Mouse (Mus musculus) liver, embryonic 15.5 days (tissue): ENCODE measurements around the gene Cd40. TPM values are rescaled to one million over a fixed set of nuclear protein-coding genes. Genes with fewer than 3 reads are reported as not detected.

Experiments used
- ATAC-seq: fragments of 200-750 bp; cut with Nextera tagmentation; 2 replicates; pipeline ENCODE4 v1.8.0; 2017; ENCODE audit warnings: moderate number of reproducible peaks, mild to moderate bottlenecking, moderate library complexity; ENCODE audit not compliant: insufficient read depth
- H3K27ac ChIP-seq: fragments of 300-500 bp; sonication (generic); replicated peaks from 2 replicates; pipeline ENCODE4 v1.5.1; 2015; ENCODE audit warnings: mild to moderate bottlenecking, inconsistent platforms
- H3K27me3 ChIP-seq: fragments of 300-500 bp; sonication (generic); 2 replicates; pipeline ENCODE4 v1.6.1; 2015; ENCODE audit warnings: mild to moderate bottlenecking, inconsistent platforms
- H3K36me3 ChIP-seq: fragments of 300-500 bp; sonication (generic); replicated peaks from 2 replicates; pipeline ENCODE4 v1.6.1; 2015; ENCODE audit warnings: moderate library complexity, mild to moderate bottlenecking, inconsistent platforms
- H3K4me1 ChIP-seq: fragments of 300-500 bp; sonication (generic); replicated peaks from 2 replicates; pipeline ENCODE4 v1.6.1; 2015; ENCODE audit warnings: inconsistent platforms
- H3K4me2 ChIP-seq: fragments of 300-500 bp; sonication (generic); 2 replicates; pipeline ENCODE4 v1.6.1; 2015; ENCODE audit warnings: moderate library complexity, mild to moderate bottlenecking, inconsistent platforms
- H3K4me3 ChIP-seq: fragments of 300-500 bp; sonication (generic); replicated peaks from 2 replicates; pipeline ENCODE4 v1.5.1; 2015; ENCODE audit warnings: mild to moderate bottlenecking, inconsistent platforms
- H3K9ac ChIP-seq: fragments of 300-500 bp; sonication (generic); 2 replicates; pipeline ENCODE4 v1.6.1; 2015; ENCODE audit warnings: moderate library complexity, mild to moderate bottlenecking, inconsistent platforms
- H3K9me3 ChIP-seq: fragments of 300-500 bp; sonication (generic); replicated peaks from 2 replicates; pipeline ENCODE4 v1.6.1; 2016; ENCODE audit warnings: inconsistent platforms
- WGBS: fragments of 180-500 bp; shearing (Covaris S2); methylation state at CpG from one replicate; pipeline ENCODE4 v1.1.7; 2015; ENCODE audit warnings: mixed read lengths; ENCODE audit not compliant: insufficient replicate concordance; 5-methylcytosine and 5-hydroxymethylcytosine counted together
- polyA plus RNA-seq: library from polyadenylated mRNA; unstranded; fragments of >200 nt; fragmentation: Nextera tagmentation; extraction: Ambion mirVana; gene quantifications from 2 replicates; pipeline ENCODE4 v1.2.1, GENCODE M21; 2015

Cd40 gene
- polyA plus RNA-seq, 1 experiment from 2014 or later, result 3.5 TPM

DNA sequence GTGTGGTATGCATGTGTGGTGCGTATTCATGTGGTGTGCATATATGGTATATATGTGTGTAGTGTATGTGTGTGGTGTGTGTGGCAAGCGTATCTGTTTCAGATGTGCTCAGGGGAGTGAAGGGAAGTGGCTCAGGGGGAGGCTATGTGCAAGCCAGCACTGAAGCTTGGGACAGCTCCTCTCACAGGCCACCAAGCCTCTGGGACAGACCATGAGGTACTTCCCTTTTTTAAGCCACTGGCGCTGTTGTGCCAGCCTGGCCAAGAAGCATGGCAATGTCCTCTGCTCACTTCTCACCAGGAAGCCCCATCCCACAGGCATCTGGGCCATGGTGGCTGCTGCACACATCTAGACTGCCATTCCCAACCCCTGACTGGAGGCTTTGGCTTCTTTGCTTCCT is 47.5 kb downstream of the Cd40 start:
- H3K27me3 ChIP-seq, result peaks cover 36% of the 10 kb centered on the region
- no peak overlapping the region for H3K9ac ChIP-seq
- no peaks in the 10 kb centered on the region for H3K9me3 ChIP-seq
- no peaks in the 10 kb centered on the region for H3K4me1 ChIP-seq
- no peak for ATAC-seq
- H3K4me2 ChIP-seq, result no peak overlapping the region
- no peak overlapping the region for H3K4me3 ChIP-seq
- WGBS, result 33% methylated on average over 3 of the region's 3 CpGs
- H3K27ac ChIP-seq, result no peak overlapping the region
- H3K36me3 ChIP-seq, result no peaks in the 10 kb centered on the region

DNA sequence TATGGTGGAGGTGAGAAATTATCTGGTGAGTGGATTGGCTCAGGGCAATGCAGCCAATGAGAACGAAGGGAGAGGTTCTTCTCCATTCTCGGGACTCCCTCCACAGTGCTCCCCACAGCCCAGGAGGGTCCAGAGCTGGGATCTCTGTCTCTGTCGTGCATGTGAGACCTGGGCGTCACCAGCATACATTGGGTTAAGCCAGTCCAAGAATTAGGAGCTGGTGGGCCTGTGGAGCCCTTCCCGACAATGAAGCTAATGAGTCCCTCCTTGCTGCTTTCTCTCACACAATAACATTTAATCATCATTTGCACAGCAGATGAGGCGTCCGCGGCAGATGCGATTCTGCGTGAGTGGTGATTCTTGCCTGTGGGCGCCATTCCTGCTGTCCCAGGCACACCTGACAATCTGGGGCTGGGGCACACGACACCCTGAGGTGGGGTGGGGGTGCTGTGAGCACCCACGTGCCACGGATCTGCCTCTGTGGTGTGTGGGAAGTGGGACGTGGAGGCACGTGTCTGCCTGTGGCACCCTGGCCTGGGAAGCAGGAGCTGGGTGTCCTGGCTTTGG is 50.2 kb downstream of the Cd40 start:
- Histone ChIP-seq H3K36me3 (no peaks in the 10 kb centered on the region), H3K27me3 (peaks cover 58% of the 10 kb centered on the region), H3K4me3 (no peak overlapping the region), H3K9me3 (no peaks in the 10 kb centered on the region), H3K4me2 (no peak overlapping the region), H3K9ac (no peak overlapping the region), H3K27ac (no peak overlapping the region), H3K4me1 (no peaks in the 10 kb centered on the region)
- no peak for ATAC-seq
- 58% methylated on average over 16 of the region's 16 CpGs for WGBS

DNA sequence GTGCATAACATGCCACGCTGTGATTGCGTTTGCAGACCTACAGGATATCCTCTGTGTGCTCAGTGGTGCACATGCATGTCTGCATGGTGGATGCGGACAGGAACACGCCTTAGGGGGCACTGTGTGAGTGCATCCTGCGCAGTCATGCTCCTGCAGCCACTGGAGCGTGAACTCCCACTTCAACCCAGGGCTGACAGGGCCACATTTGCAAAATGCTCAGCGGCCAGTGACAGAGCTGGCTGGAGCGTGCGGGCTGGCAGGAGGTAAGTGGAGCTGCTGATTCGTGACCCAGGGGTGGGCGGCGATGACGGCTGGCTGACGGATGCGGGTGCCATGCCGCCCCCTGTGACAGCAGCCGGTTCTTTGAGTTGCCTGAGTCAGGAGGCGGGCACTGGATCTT is 51.2 kb downstream of the Cd40 start:
- WGBS, result 31% methylated on average over 18 of the region's 18 CpGs
- no peak overlapping the region for H3K9ac ChIP-seq
- no peaks in the 10 kb centered on the region for H3K4me1 ChIP-seq
- no peak overlapping the region for H3K27ac ChIP-seq
- no peak overlapping the region for H3K4me2 ChIP-seq
- ATAC-seq, result no peak
- H3K4me3 ChIP-seq, result no peak overlapping the region
- no peaks in the 10 kb centered on the region for H3K36me3 ChIP-seq
- no peaks in the 10 kb centered on the region for H3K9me3 ChIP-seq
- H3K27me3 ChIP-seq, result peaks cover 68% of the 10 kb centered on the region

DNA sequence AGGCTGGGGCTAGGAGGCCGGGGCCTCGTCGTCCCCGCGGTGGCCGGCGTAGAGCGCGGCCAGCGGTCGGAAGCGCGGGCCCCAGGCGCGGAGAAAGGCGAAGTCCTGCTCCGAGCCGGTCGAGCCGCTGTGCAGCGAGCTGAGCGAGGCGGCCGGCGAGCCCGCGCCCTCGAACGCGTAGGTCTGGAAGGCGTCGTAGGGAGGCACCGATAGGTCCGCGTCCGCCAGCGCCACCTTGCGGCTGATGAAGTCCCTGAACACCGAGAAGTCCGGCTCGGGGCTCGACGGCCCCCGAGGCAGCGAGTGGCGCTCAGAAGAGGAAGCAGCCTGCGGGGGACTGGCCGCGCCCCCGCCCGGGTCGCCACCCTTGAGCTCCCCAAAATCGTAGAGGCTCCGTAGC is 56.7 kb downstream of the Cd40 start:
- Histone ChIP-seq H3K27me3 (peaks cover 93% of the 10 kb centered on the region), H3K9me3 (no peaks in the 10 kb centered on the region), H3K27ac (no peak overlapping the region), H3K4me1 (no peaks in the 10 kb centered on the region), H3K36me3 (no peaks in the 10 kb centered on the region), H3K4me3 (no peak overlapping the region), H3K4me2 (no peak overlapping the region; the same call in 1 of the 2 replicates), H3K9ac (no peak overlapping the region)
- under 1% methylated on average over 54 of the region's 54 CpGs for WGBS
- ATAC-seq, result no peak; the same call in 1 of the 2 replicates

DNA sequence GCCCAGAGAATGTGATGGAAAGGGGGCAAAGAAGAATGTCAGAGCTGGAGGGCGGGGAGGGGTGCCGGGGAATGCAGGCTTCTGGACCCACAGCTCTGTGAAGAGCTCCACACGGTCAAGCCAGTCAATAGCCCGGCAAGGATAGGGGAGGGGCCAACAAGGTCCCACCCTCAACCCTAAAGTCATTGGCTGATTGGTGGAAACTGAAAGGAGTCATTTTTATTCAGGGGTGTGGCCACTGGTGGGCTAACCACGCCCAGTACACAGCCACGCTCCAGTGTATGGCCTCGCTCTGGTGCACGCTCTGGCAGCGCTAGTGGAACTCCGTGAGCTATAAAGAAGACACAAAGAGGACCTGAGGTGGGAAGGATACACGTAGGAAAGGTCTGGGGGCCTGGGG is 58.3 kb downstream of the Cd40 start:
- Histone ChIP-seq H3K9ac (no peak overlapping the region), H3K27me3 (peaks cover 96% of the 10 kb centered on the region), H3K4me2 (no peak overlapping the region), H3K27ac (no peak overlapping the region), H3K36me3 (no peaks in the 10 kb centered on the region), H3K4me1 (no peaks in the 10 kb centered on the region), H3K4me3 (no peak overlapping the region), H3K9me3 (no peaks in the 10 kb centered on the region)
- no peak for ATAC-seq
- 15% methylated on average over 11 of the region's 11 CpGs for WGBS

DNA sequence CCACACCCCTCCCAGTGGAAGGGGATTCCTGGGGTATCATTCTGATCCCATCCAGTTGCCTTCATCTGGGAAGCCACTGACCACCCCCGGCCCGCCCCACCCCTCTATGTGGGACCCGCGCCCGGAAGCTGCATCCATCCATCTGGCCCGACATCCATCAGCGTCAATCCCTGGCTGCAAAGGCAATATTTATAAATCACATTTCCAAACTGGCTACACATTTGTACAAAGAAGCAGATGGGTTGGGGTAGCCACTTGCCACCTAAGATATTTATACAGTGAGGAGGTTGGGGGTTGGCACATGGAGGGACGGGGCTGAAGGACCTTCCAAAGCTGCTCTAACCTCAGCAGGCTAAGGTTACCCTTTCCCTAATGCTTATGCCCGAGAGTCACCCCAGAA is 65.3 kb downstream of the Cd40 start:
- Histone ChIP-seq H3K4me3 (no peak overlapping the region), H3K9me3 (no peaks in the 10 kb centered on the region), H3K4me2 (no peak overlapping the region), H3K27ac (no peak overlapping the region), H3K36me3 (no peaks in the 10 kb centered on the region), H3K9ac (no peak overlapping the region), H3K27me3 (peaks cover 40% of the 10 kb centered on the region), H3K4me1 (no peaks in the 10 kb centered on the region)
- 75% methylated on average over 9 of the region's 9 CpGs for whole genome bisulfite sequencing
- ATAC-seq, result no peak

DNA sequence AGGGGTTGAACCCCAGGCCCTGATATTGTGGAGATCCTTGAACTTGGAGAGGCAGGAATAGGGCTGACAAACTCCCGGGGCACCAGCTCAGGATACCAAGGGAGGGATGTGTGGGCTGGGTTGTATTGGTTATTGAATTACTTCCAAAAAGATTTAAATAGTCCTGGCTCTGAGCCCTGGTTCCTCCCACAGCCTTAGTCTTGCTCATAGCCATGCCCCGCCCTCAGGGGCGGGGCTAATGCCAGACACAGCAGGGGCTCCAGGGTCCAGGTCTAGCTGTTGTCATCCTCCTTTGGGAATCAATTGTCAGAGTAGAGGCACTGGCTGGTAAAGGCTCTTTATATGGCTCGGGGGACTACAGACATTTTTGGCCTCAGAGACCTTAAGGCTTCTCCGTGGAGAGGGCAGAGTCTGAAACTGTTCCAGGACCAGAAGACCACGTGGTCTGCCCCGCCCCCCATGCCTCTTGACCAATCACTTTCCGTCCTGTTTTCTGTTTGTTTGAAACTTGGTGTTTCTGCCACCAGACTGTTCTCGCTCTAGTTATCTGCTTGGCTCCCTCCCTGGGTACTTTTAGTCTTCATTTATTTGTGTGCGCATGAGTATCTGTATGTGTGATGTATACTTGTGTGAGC is 65.9 kb downstream of the Cd40 start:
- Histone ChIP-seq H3K4me1 (no peaks in the 10 kb centered on the region), H3K4me3 (no peak overlapping the region), H3K9me3 (no peaks in the 10 kb centered on the region), H3K4me2 (no peak overlapping the region), H3K27ac (no peak overlapping the region), H3K36me3 (no peaks in the 10 kb centered on the region), H3K9ac (no peak overlapping the region), H3K27me3 (peaks cover 40% of the 10 kb centered on the region)
- WGBS, result 23% methylated on average over 10 of the region's 10 CpGs
- ATAC-seq, result no peak

Other genes with a start within 250 kb of the Cd40 start
- 4.4 TPM in 2 replicates for gene Zswim1, start 232.9 kb upstream of the Cd40 start, polyA plus RNA-seq
- not detected in 2 replicates for gene Spata25, start 227.1 kb upstream of the Cd40 start, polyA plus RNA-seq
- gene Ctsa, start 222.8 kb upstream of the Cd40 start, polyA plus RNA-seq, result 75.4 and 81.1 TPM in 2 replicates
- 1.5 and 2.5 TPM in 2 replicates for gene Neurl2, start 222.2 kb upstream of the Cd40 start, polyA plus RNA-seq
- gene Pltp, start 197.9 kb upstream of the Cd40 start, polyA plus RNA-seq, result 17.8 and 23.5 TPM in 2 replicates
- gene Pcif1, start 176.3 kb upstream of the Cd40 start, polyA plus RNA-seq, result 38.3 and 40.7 TPM in 2 replicates
- gene Zfp335, start 143.9 kb upstream of the Cd40 start, polyA plus RNA-seq, result 5.9 and 6.9 TPM in 2 replicates
- gene Mmp9, start 114.8 kb upstream of the Cd40 start, polyA plus RNA-seq, result 5.9 and 10.2 TPM in 2 replicates
- gene Slc12a5, start 94.8 kb upstream of the Cd40 start, polyA plus RNA-seq, result 0.26 and 0.37 TPM in 2 replicates
- gene Ncoa5, start 20.8 kb upstream of the Cd40 start, polyA plus RNA-seq, result 14.2 and 14.5 TPM in 2 replicates
- not detected in 2 replicates for gene 1700025C18Rik, start 35.1 kb downstream of the Cd40 start, polyA plus RNA-seq
- not detected in 2 replicates for gene Cdh22, start 179.2 kb downstream of the Cd40 start, polyA plus RNA-seq
- 39.1 and 47.7 TPM in 2 replicates for gene Slc35c2, start 232.2 kb downstream of the Cd40 start, polyA plus RNA-seq